Mouse (Mus musculus) erythroblast, adult 5-6 weeks (primary cell): ENCODE results near the gene Ankrd50. TPM values are rescaled to one million over a fixed set of nuclear protein-coding genes. Genes with fewer than 3 reads are reported as not detected.

Experiments used
- ATAC-seq: replicated peaks from 2 replicates; pipeline ENCODE4 v1.8.0; 2016; ENCODE audit warnings: moderate number of reproducible peaks, mild to moderate bottlenecking, moderate TSS enrichment, inconsistent platforms; ENCODE audit not compliant: poor library complexity, low FRiP score, severe bottlenecking
- total RNA-seq, 2 experiments: library from RNA; stranded (forward) in 1 of 2; stranded (reverse) in 1 of 2; fragments of 150-400 nt in 1 of 2; fragments of 200-764, 138-1000 nt in 1 of 2; gene quantifications; 2 replicates each; pipeline versions ENCODE4 v1.2.3 to v1.2.4; 2015 to 2017; ENCODE audit warnings: low replicate concordance in 2 of 2

Ankrd50 gene
- total RNA-seq, 2 experiments from 2014 or later: 0.51 to 1.7 TPM

DNA sequence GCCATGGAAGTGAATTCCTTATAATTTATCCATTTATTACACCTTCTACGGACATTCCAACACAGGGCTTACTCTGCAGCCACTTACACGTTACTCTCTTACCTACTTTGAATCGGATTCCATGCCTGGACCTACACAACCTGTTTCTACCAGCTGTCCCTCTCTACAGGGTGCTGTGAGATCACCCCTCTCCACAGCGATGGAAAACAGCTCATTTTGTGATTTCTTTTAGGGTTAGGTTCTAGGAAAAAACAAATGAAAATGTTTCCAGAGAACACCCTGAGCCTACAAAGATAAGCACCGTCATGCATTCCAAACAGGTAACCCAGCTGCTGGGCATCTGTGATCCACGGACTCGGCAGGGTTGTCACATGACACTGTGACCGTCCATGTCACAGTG, 16.5 kb downstream of the Ankrd50 start:
- no peak for ATAC-seq

GRCm38 (mm10) chr3:38466880-38467405, 17.7 kb downstream of the Ankrd50 start:
- ATAC-seq: no peak

DNA sequence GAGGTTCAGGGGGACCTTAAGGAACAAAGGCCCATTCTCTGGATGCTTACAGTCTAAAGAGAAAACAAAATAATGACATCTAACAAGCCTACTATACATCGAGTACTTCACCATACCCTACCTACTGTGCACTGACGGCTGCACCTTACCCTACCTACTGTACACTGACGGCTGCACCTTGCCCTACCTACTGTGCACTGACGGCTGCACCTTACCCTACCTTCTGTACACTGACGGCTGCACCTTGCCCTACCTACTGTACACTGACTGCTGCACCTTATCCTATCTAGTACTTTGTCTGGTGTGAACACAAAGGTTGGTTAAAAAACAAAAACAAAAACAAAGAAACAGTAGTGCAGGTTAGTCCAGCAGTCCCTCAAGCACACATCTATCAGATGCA, 18.5 kb downstream of the Ankrd50 start:
- no peak for ATAC-seq

- ATAC-seq: no peak
These were observed 21.5 kb downstream of the Ankrd50 start for GRCm38 (mm10) chr3:38463149-38463548.

GRCm38 (mm10) chr3:38461742-38462141, 22.9 kb downstream of the Ankrd50 start:
- ATAC-seq: no peak

DNA sequence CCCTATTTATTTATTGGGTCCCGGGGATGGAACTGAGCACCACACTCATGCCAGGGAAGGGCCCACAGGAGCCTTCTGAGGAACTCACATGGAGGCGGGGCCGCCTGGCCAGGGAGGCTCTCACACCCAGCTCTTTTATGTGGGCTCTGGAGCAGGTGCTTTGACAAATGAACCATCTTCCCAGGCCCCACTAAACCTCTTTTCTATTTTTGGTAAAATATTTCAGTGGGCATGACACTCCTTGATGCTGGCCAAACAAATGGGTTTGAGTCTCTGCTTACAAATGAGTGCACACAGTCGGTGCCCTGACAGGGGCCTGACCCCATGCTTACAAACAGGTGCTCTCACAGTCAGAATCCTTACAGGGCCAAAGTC, 24.4 kb downstream of the Ankrd50 start:
- no peak for ATAC-seq

- no peak for ATAC-seq
These were observed 25.0 kb downstream of the Ankrd50 start for GRCm38 (mm10) chr3:38459507-38460249.

DNA sequence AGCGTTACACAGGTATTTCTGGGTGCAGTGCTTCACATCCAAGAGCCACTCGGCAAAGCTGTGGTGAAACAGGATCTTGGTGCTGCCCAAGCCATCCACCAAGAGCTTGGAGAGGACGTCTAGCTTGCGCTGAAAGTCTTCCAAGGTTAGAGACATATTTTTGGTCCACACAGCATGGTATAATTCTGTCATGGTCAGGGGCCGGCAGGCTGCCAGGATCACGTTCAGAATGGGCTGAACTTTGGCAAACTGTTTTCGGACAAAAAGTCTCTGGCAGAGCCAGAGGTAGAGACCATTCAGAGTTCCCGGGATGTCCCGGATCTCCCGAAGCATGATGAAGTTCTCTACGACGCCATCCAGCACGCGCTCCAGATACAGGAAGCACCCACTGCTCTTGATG, 27.6 kb downstream of the Ankrd50 start:
- ATAC-seq: no peak

GRCm38 (mm10) chr3:38452199-38452598, 32.4 kb downstream of the Ankrd50 start:
- no peak for ATAC-seq

DNA sequence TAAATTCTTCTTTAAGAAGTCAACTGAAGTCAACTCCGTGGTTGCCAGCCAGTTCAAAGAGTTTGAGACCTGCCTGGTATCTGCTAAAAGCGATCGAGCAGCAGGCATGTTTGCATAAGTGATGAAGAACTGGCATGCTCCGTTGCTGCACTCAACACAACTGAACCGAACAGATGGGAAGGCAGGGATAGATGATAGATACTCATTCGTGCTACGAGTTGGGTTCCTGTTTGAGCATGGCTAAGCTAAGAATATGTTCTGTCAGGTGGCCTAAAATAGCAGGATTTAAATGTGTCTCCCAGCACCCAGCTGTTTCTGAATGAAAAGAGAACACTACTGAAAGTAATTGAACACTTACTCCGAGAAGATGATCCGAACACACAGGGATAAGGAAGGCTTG, 38.1 kb downstream of the Ankrd50 start:
- ATAC-seq: no peak

DNA sequence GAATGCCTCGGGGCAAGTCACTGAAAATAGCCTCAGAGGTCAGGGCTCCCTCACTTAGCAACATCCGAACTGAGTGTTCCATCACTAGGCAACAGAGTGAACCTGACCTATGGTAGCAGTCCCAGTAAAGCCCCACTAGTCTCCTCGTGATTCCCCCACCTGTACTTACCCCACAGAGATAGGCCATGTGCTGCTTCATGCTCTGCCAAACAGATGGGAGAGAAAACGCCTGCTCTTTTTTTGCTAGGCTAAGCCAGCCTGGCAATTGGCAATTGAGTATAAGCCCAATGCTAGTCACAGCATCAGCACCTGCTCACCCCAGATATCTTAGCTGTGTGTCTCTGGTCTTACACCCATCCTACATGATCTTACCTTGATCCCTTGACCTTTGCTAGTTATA, 40.8 kb downstream of the Ankrd50 start:
- ATAC-seq: no peak

DNA sequence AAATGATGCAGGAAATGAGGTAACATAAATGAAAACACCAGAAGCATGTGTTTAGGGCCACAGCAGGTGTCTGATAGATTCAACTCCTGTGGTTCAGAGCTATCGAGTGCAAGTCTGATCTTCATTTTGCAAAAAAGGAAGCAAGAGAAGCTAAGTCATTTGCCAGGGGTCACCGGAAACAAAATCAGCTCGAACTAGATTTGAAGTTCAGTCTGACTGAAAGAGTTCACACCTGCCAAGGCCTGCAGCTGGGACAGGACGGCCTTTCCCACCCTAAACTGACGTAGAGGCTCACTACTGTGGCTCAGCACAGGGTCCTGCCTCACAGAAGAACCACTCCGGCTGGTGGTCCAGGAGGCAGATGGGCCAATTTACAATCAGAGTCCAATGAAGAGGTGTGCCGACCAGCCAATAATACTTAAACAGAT, 44.1 kb downstream of the Ankrd50 start:
- ATAC-seq: no peak

DNA sequence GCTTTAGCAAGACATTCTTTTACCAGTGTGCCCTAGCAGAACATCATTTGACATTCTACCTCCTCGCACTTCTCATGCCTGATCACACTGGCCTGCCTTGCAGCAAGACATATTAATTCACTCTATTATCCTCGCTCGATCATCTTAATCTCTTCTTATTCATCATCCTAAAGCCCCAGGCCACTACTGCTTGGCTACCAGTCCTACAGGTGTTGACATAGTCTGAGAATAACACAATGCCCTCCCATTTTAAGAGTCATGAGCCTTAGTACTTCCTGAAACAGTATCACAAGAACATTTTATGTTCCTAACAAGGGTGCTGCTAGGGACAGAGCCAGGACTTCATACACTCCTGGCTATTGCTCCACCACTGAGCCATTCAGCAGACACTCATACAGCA, 48.0 kb downstream of the Ankrd50 start:
- no peak for ATAC-seq

GRCm38 (mm10) chr3:38435828-38436227, 48.8 kb downstream of the Ankrd50 start:
- ATAC-seq: no peak

GRCm38 (mm10) chr3:38434486-38434885, 50.2 kb downstream of the Ankrd50 start:
- no peak for ATAC-seq

DNA sequence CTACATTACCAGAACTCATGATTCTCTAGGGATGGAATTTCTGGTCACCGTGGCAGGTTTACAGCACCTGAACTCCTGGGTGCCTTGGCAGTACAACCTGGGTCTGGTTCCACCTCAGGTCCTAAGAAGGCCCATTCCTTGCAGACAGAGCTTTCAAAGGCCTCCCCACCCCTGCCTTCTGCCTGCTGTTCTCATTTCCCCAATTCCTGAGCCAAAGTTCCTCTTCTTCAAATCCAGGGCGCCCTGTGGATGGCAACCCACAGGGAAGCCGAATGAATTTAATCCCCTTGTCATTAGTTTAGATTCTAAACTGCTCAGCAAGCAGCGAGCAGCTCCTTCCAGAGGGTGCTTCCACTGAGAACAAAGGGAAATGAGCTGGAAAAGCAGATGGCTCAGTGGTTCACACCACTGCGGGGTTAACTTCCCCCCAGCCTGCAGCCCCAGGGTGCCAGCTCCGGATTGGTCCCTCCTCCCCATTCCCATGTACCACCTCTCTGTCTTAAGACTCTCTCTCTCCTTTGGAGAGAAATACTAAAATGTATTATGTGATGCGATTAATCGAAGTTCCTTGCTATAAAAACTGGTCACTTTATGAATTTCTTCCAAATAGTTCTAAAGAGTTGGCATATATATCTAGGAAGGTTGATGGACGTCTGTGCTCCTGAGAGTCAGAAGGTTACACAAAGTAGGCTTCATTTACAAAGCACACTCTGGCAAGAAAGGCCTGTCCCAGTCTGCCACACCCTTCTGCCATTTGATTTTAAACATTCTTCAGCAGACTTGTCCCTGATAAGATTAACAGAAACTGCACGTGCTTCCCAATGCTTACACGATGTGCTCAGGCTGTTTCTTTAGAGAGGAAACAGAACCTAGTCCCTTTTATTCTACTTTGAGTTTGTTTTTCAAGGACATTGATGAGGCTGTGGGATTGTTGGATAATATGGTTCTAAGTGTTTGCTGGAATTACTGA, 50.9 kb downstream of the Ankrd50 start:
- ATAC-seq: no peak

DNA sequence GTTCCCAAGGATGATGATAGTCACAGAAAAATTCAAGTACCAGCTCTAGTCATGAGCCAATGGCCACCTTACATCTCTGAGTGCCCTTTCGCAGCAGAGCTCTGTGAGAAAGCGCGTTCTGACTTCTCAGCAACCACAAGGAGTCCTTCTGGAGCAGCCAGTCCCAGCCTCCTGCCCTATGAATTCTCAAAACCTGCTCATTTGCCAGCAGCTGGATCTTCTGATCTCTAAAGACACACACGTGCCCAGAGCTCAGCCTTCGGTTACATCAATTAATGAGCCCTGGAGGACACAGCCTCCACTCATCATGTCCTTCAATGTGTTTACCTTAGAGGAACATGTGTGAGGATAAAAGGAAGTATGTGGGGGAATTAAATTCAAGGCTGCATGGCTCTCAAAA, 53.2 kb downstream of the Ankrd50 start:
- no peak for ATAC-seq

GRCm38 (mm10) chr3:38431042-38431441, 53.6 kb downstream of the Ankrd50 start:
- no peak for ATAC-seq

DNA sequence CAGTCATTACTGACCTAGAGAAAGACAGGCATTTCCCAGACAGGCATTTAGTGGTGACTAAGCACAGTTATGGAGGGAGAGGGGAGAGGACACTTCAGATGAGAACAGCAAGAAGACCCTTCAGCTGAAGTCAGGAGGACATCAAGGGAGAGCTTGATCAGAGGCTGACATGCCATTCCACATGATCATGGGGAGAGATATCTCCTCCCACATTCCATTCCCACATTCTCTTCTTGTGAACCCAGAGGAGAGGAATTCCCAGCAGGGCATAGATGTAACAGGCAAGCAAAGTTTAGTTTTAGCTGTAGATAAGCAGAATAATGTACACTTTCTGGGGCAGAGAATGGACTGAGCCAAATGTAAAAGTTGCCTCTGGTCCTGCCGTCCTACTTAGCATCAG, 57.4 kb downstream of the Ankrd50 start:
- no peak for ATAC-seq

- ATAC-seq: no peak
These were observed 60.7 kb downstream of the Ankrd50 start for GRCm38 (mm10) chr3:38423966-38424365.

- ATAC-seq: no peak
These were observed 64.7 kb downstream of the Ankrd50 start for GRCm38 (mm10) chr3:38419896-38420295.
